Mouse (Mus musculus) embryonic facial prominence, embryonic 10.5 days (tissue): Measurements from ENCODE around the gene Mak. TPM values are rescaled to one million over a fixed set of nuclear protein-coding genes. Genes with fewer than 3 reads are reported as not detected.
A peak's percentile ranks its signal among the peaks of the same experiment; 100 is the strongest.

Experiments
- DNase-seq: peaks from one replicate; pipeline ENCODE4 v3.0.0-alpha.2; 2017; ENCODE audit warnings: low spot score
- H3K27ac ChIP-seq: fragments of 300-500 bp; sonication (generic); replicated peaks from 2 replicates; pipeline ENCODE4 v1.5.1; 2016; ENCODE audit warnings: mild to moderate bottlenecking
- H3K27me3 ChIP-seq: fragments of 300-500 bp; sonication (generic); replicated peaks from 2 replicates; pipeline ENCODE4 v1.6.1; 2016; ENCODE audit warnings: low read depth, mild to moderate bottlenecking; ENCODE audit not compliant: poor library complexity, severe bottlenecking
- H3K36me3 ChIP-seq: fragments of 300-500 bp; sonication (generic); replicated peaks from 2 replicates; pipeline ENCODE4 v1.6.1; 2016; ENCODE audit warnings: mild to moderate bottlenecking, moderate library complexity
- H3K4me1 ChIP-seq: fragments of 300-500 bp; sonication (generic); 2 replicates; pipeline ENCODE4 v1.6.1; 2016
- H3K4me3 ChIP-seq: fragments of 300-500 bp; sonication (generic); 2 replicates; pipeline ENCODE4 v1.5.1; 2016; ENCODE audit warnings: mild to moderate bottlenecking, moderate library complexity
- H3K9me3 ChIP-seq: fragments of 300-500 bp; sonication (generic); 2 replicates; pipeline ENCODE4 v1.6.1; 2016; ENCODE audit warnings: mild to moderate bottlenecking
- WGBS: fragments of 180-500 bp; shearing (Covaris S2); methylation state at CpG from one replicate; pipeline ENCODE4 v1.1.7; 2016; 5-methylcytosine and 5-hydroxymethylcytosine counted together
- polyA plus RNA-seq: library from polyadenylated mRNA; unstranded; fragments of >200 nt; fragmentation: Nextera tagmentation; extraction: Ambion mirVana; gene quantifications from 2 replicates; pipeline ENCODE4 v1.2.1, GENCODE M21; 2016

Gene Mak
- polyA plus RNA-seq, result 0.94 and 0.95 TPM in 2 replicates

DNA sequence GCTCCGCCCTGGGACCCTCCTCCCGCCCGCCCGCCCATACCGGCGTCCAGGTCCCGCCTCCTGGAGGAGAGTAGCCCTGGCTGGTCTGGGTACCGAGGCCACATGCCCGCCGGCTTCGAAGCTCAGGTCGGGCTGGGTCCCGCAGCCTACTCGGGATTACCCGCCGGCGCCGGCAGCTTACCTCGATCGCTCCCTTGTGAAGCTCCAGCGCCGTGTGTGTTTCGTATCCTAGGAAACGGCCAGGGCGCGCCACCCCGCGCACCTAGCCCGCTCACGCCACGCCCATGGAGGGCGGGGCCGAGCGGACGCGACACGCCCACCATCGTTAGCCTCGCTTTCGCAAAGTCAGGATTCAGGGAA, at the start of gene Mak:
Mak (minus strand) TSS at position 286 of the 360 bp plus-strand sequence.
- peak; percentile 85 for DNase-seq
- WGBS, result under 1% methylated on average over 40 of the region's 40 CpGs
- H3K36me3 ChIP-seq, result no peaks in the 10 kb centered on the region
- peak within 1 kb of the TSS; percentile 68 for H3K4me3 ChIP-seq
- peaks cover 12% of the 10 kb centered on the region for H3K4me1 ChIP-seq
- no peaks in the 10 kb centered on the region for H3K9me3 ChIP-seq
- H3K27ac ChIP-seq, result peak within 1 kb of the TSS; percentile 73
- H3K27me3 ChIP-seq, result peaks cover 54% of the 10 kb centered on the region

DNA sequence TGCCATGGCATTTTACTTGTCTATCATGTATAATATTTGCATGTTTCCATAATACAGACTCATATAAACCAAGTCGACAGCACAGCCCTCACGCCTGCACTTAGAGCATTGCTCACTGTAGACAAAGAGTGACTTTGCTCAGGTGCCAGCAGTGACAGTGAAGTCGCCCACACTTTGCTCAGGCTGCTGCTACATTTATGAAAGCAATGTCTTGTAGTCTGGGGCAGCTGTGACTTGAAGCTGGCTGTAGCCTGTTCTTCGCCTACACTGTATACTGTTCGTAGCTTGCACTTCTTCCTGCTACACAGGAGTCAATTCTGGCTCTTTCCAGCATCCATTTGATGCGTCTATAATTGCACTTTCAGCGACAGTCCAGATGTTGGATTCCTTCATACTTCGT, 49.6 kb upstream of the Mak start:
- Histone ChIP-seq H3K9me3 (no peaks in the 10 kb centered on the region), H3K36me3 (no peaks in the 10 kb centered on the region), H3K4me3 (no peak overlapping the region), H3K27me3 (no peaks in the 10 kb centered on the region), H3K27ac (no peak overlapping the region), H3K4me1 (no peaks in the 10 kb centered on the region; the same call in 1 of the 2 replicates)
- no peak for DNase-seq
- WGBS, result 86% methylated on average over 8 of the region's 8 CpGs

- no peaks in the 10 kb centered on the region for H3K9me3 ChIP-seq
- H3K36me3 ChIP-seq, result no peaks in the 10 kb centered on the region
- H3K27ac ChIP-seq, result no peak overlapping the region
- no peaks in the 10 kb centered on the region; the same call in 1 of the 2 replicates for H3K4me1 ChIP-seq
- H3K4me3 ChIP-seq, result no peak overlapping the region
- no peak for DNase-seq
- no peaks in the 10 kb centered on the region for H3K27me3 ChIP-seq
- WGBS, result 86% methylated on average over 8 of the region's 8 CpGs
Observed at GRCm38 (mm10) chr13:41128326-41128725, 48.8 kb upstream of the Mak start.

- Histone ChIP-seq H3K9me3 (no peaks in the 10 kb centered on the region), H3K36me3 (no peaks in the 10 kb centered on the region), H3K27ac (no peak overlapping the region), H3K4me1 (peaks cover 13% of the 10 kb centered on the region), H3K4me3 (no peak overlapping the region), H3K27me3 (no peaks in the 10 kb centered on the region)
- DNase-seq, result no peak
- 74% methylated on average over 6 of the region's 6 CpGs for WGBS
Observed at GRCm38 (mm10) chr13:41123666-41124225, 44.2 kb upstream of the Mak start.

DNA sequence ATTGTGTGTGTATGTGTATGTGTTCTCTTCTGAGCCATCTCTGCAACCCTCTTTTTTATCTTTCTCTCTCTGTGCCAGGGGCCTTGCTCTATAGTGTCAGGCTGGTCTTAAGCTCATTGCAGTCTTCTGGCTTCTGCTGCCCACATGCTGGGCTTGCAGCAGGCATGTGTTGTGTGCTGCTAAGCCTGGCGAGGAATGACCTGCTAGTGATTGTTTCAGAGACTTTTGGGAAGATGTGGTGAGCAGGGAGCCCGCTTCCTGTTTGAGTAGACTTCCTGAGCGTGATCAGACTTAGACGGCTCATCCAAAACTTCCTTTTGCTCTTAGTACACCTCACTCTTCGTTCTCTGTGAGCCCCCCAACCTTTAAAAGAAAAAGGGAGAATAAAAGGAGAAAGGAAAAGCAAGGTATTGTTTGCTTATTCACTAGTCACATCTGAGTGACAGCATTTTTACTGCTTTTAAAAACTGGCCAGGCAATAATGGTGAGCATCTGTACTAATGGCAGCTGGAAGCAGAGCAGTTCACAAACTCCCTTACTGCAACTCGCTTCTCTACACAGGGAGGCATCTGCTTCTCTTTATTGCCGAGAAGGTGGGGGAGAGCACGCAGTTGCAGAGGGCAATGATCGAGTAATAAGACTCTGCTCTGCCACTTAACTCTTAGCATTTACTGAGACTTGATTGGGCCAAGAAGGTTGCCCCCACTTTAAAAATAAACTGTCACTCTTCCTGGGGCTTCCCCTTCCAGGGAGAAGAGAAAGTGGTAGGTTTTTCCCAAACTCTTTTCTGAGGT, 39.8 kb upstream of the Mak start:
- Histone ChIP-seq H3K27ac (peak overlapping the region; percentile 48), H3K4me1 (peaks cover 16% of the 10 kb centered on the region), H3K36me3 (no peaks in the 10 kb centered on the region), H3K9me3 (no peaks in the 10 kb centered on the region), H3K27me3 (peaks cover 18% of the 10 kb centered on the region), H3K4me3 (no peak overlapping the region)
- peak; percentile 51 for DNase-seq
- WGBS, result 35% methylated on average over 9 of the region's 9 CpGs

GRCm38 (mm10) chr13:41113940-41114339, 34.4 kb upstream of the Mak start, which contains the start of gene Sycp2l:
Sycp2l (plus strand) TSS chr13:41114307.
- peaks cover 64% of the 10 kb centered on the region for H3K27me3 ChIP-seq

DNA sequence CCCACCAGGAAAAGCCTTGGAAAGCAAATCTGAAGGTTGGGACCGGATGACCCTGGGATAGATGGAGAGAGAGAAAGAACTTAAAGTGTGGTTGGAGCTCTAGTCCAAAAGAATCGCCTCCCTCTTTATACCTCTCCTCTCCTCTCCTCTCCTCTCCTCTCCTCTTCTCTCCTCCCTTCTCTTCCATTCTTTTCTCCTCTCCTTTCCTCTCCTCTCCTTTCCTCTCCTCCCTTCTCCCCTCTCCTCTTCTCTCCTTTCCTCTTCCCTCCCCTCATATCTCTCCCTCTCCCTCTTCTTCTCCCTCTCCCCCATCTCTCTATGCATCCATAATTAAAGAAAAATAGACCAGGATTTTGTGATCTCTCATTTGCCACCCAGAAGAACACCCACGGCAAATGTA, 31.4 kb upstream of the Mak start, which contains the start of gene Gcm2:
Gcm2 (minus strand) TSS at position 101 of the 400 bp plus-strand sequence.
- WGBS, result 72% methylated on average over 3 of the region's 3 CpGs
- DNase-seq, result no peak
- Histone ChIP-seq H3K4me3 (no peak within 1 kb of the TSS), H3K27ac (no peak within 1 kb of the TSS), H3K9me3 (no peaks in the 10 kb centered on the region), H3K27me3 (peaks cover 61% of the 10 kb centered on the region), H3K4me1 (peaks cover 9% of the 10 kb centered on the region; the same call in 1 of the 2 replicates), H3K36me3 (no peaks in the 10 kb centered on the region)

More at GRCm38 (mm10) chr13:41113940-41114339, 34.4 kb upstream of the Mak start, which contains the start of gene Sycp2l:
- no peak within 1 kb of the TSS for H3K27ac ChIP-seq
- H3K9me3 ChIP-seq, result no peaks in the 10 kb centered on the region
- 24% methylated on average over 14 of the region's 14 CpGs for WGBS
- no peaks in the 10 kb centered on the region for H3K36me3 ChIP-seq
- peaks cover 11% of the 10 kb centered on the region for H3K4me1 ChIP-seq
- peak within 1 kb of the TSS; percentile 46 for H3K4me3 ChIP-seq
- DNase-seq, result peak; percentile 33

GRCm38 (mm10) chr13:41105541-41105940, 26.0 kb upstream of the Mak start:
- H3K27me3 ChIP-seq, result peaks cover 12% of the 10 kb centered on the region
- H3K4me3 ChIP-seq, result no peak overlapping the region
- whole genome bisulfite sequencing, result 92% methylated on average over 13 of the region's 13 CpGs
- no peaks in the 10 kb centered on the region for H3K4me1 ChIP-seq
- no peaks in the 10 kb centered on the region for H3K9me3 ChIP-seq
- DNase-seq, result no peak
- H3K36me3 ChIP-seq, result no peaks in the 10 kb centered on the region
- H3K27ac ChIP-seq, result no peak overlapping the region

DNA sequence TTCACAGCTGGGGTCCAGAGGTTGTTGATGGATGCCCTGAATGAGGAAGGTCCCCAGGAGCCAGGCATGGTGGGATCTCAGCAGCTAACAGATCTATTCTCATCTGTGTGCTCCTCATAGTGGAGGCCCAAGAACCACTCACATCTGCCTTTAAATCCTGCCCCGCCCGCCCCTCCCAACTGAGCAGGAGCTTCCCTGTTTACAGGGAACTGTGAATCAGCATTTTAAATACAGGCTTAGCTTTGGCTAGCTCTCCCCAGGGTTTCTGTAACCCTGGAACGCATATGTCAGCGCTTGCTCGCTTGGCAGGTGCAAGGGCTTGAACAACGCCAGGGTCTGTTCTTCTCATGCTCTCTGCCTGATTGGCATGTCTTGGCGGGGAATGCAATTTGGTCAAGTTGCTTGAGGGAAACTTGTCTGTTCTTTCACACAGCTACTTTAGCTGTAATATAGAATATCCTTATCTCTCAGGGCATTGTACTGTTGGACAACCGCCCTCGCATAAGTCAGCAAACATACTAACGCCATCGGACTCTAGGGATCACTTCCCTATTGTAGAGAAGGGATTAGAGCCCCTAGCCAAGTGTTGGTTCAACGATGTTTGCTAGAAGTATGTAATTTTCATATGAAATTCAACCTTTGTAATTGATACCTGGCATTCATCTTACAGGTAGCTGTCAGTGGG, 24.5 kb upstream of the Mak start:
- H3K36me3 ChIP-seq, result no peaks in the 10 kb centered on the region
- no peak overlapping the region for H3K4me3 ChIP-seq
- no peak overlapping the region for H3K27ac ChIP-seq
- no peaks in the 10 kb centered on the region; the same call in 1 of the 2 replicates for H3K27me3 ChIP-seq
- DNase-seq, result no peak
- no peaks in the 10 kb centered on the region for H3K4me1 ChIP-seq
- 78% methylated on average over 12 of the region's 12 CpGs for WGBS
- H3K9me3 ChIP-seq, result no peaks in the 10 kb centered on the region

DNA sequence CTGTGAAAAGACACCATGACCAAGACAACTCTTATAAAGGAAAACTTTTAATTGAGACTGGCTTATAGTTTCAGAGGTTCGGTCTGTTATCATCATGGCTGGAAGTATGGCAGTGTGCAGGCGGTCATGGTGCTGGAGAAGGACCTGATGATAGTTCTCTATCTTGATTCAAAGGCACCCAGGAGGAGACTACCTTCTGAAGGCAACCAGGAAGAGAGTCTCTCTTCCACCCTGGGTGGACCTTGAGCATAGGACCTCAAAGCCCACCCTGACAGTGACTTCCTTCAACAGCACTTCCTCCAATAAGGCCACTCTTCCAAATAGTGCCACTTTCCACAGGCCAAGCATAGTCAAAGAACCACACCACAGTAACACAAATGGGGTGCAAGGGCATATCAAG, 20.5 kb upstream of the Mak start:
- no peak for DNase-seq
- WGBS, result 94% methylated on average over 2 of the region's 2 CpGs
- Histone ChIP-seq H3K27me3 (no peaks in the 10 kb centered on the region), H3K4me1 (no peaks in the 10 kb centered on the region), H3K36me3 (no peaks in the 10 kb centered on the region), H3K4me3 (no peak overlapping the region), H3K27ac (no peak overlapping the region), H3K9me3 (no peaks in the 10 kb centered on the region)

DNA sequence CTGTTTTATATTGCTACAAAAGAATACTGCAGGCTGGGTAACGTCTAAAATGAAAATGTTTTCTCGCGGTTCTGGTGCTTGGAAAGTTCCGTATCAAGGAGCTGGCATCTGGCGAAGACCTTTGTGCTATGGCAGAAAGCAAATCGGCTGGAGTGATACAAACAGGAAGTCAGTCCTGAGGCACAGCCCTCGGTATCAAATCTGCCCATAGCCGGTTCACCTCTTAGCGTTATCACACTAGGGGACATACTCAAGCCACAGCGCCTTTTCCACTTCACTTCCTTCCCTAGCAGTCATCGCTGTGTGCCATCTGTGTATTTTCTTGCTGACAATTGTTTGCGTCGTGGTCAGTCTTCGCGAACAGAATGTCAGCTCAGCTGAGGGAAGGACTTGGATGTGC, 18.8 kb upstream of the Mak start:
- Histone ChIP-seq H3K4me3 (no peak overlapping the region), H3K4me1 (no peaks in the 10 kb centered on the region), H3K36me3 (no peaks in the 10 kb centered on the region), H3K27ac (no peak overlapping the region), H3K27me3 (no peaks in the 10 kb centered on the region), H3K9me3 (no peaks in the 10 kb centered on the region)
- 90% methylated on average over 15 of the region's 15 CpGs for WGBS
- DNase-seq, result no peak

DNA sequence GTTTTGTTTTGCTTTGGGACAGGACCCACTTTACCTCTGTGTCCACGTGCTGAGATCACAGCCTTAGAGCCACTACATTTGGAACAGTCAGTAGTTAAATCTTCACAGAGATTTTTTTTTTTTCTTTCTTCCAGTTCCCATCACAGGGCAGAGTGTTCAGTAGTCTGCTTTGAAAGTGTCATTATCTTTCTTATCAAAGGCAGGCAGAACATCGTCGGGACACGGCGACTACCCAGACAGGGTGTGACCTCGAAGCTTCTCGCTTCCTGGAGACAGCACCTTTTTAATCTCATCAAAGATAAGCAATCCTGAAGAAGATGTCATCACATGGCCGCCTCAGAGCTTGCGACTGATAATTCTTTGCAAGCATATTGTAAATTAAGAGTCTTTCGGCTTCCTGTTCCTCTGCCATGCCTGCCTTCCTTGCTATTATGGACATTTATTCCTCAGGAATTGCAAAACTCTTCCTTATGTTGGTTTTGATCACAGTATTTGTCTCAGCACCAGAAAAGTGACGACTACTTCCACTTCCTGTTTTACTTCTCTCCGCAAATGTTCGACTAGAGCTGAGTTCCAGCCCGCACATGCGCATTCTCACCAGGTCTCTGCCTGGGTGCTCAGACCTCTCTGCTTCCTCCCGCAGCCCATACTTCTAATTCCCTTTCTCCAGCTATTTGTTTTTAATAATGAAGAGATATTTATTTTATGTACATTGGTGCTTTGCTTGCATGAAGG, 18.0 kb upstream of the Mak start:
- Histone ChIP-seq H3K9me3 (no peaks in the 10 kb centered on the region), H3K27me3 (no peaks in the 10 kb centered on the region), H3K27ac (no peak overlapping the region), H3K4me1 (peaks cover 3% of the 10 kb centered on the region), H3K4me3 (no peak overlapping the region), H3K36me3 (no peaks in the 10 kb centered on the region)
- 82% methylated on average over 16 of the region's 16 CpGs for WGBS
- DNase-seq, result no peak
